Mouse (Mus musculus): ENCODE data around the gene Palm2. TPM values are rescaled to one million over a fixed set of nuclear protein-coding genes. Genes with fewer than 3 reads are reported as not detected.

Gene Palm2
- polyA plus RNA-seq, 1 experiment = not detected

GRCm38 (mm10) chr4:57632386-57632785 lies 198.3 kb downstream of the Palm2 start:
- WGBS = 57% methylated on average over 5 of the region's 5 CpGs
- TF ChIP-seq CTCF (IDR thresholded peaks at IDR 0.05; ENCODE audit: insufficient read depth, low read depth, low read length) = no peak
- no peak for TF ChIP-seq POLR2A (IDR thresholded peaks at IDR 0.05; ENCODE audit: insufficient read depth, low read depth, low read length)

GRCm38 (mm10) chr4:57633052-57633451 lies 199.0 kb downstream of the Palm2 start:
- Histone ChIP-seq H3K4me3 (ENCODE audit: insufficient read depth, low read depth, low read length) (no peak overlapping the region), H3K27ac (ENCODE audit: insufficient read depth, low read depth, low read length) (peak overlapping the region; percentile 64; the same call in 1 of the 2 replicates), H3K4me1 (ENCODE audit: control insufficient read depth, insufficient read depth, low read length) (peaks cover 7% of the 10 kb centered on the region; the same call in 1 of the 2 replicates)
- TF ChIP-seq CTCF (IDR thresholded peaks at IDR 0.05; ENCODE audit: insufficient read depth, low read depth, low read length) (no peak), POLR2A (IDR thresholded peaks at IDR 0.05; ENCODE audit: insufficient read depth, low read depth, low read length) (no peak)
- 63% methylated on average over 7 of the region's 7 CpGs for WGBS

More at GRCm38 (mm10) chr4:57632386-57632785, 198.3 kb downstream of the Palm2 start:
- no peak overlapping the region for H3K4me3 ChIP-seq (ENCODE audit: insufficient read depth, low read depth, low read length)
- peak overlapping the region; percentile 64 for H3K27ac ChIP-seq (ENCODE audit: insufficient read depth, low read depth, low read length)
- H3K4me1 ChIP-seq (ENCODE audit: control insufficient read depth, insufficient read depth, low read length) = peaks cover 7% of the 10 kb centered on the region; the same call in 1 of the 2 replicates

- 47% methylated on average over 1 of the region's 1 CpGs for WGBS
- no peak overlapping the region for H3K27ac ChIP-seq (ENCODE audit: insufficient read depth, low read depth, low read length)
- no peak for TF ChIP-seq CTCF (IDR thresholded peaks at IDR 0.05; ENCODE audit: insufficient read depth, low read depth, low read length)
- no peak for TF ChIP-seq POLR2A (IDR thresholded peaks at IDR 0.05; ENCODE audit: insufficient read depth, low read depth, low read length)
- no peak overlapping the region for H3K4me3 ChIP-seq (ENCODE audit: insufficient read depth, low read depth, low read length)
- peaks cover 16% of the 10 kb centered on the region; the same call in 1 of the 2 replicates for H3K4me1 ChIP-seq (ENCODE audit: control insufficient read depth, insufficient read depth, low read length)
These were observed 200.9 kb downstream of the Palm2 start for GRCm38 (mm10) chr4:57634956-57635355.

GRCm38 (mm10) chr4:57636782-57637482 lies 202.9 kb downstream of the Palm2 start:
- WGBS = 34% methylated on average over 9 of the region's 9 CpGs
- no peak overlapping the region for H3K4me3 ChIP-seq (ENCODE audit: insufficient read depth, low read depth, low read length)
- H3K27ac ChIP-seq (ENCODE audit: insufficient read depth, low read depth, low read length) = peak overlapping the region; percentile 70
- peaks cover 16% of the 10 kb centered on the region; the same call in 1 of the 2 replicates for H3K4me1 ChIP-seq (ENCODE audit: control insufficient read depth, insufficient read depth, low read length)
- TF ChIP-seq CTCF (IDR thresholded peaks at IDR 0.05; ENCODE audit: insufficient read depth, low read depth, low read length) (no peak), POLR2A (IDR thresholded peaks at IDR 0.05; ENCODE audit: insufficient read depth, low read depth, low read length) (no peak)

GRCm38 (mm10) chr4:57637636-57638386 lies 203.8 kb downstream of the Palm2 start:
- peak overlapping the region; percentile 46 for H3K4me3 ChIP-seq (ENCODE audit: insufficient read depth, low read depth, low read length)
- H3K27ac ChIP-seq (ENCODE audit: insufficient read depth, low read depth, low read length) = peak overlapping the region; percentile 70
- TF ChIP-seq POLR2A (IDR thresholded peaks at IDR 0.05; ENCODE audit: insufficient read depth, low read depth, low read length) (no peak), CTCF (IDR thresholded peaks at IDR 0.05; ENCODE audit: insufficient read depth, low read depth, low read length) (no peak)
- H3K4me1 ChIP-seq (ENCODE audit: control insufficient read depth, insufficient read depth, low read length) = peaks cover 13% of the 10 kb centered on the region; the same call in 1 of the 2 replicates
- WGBS = 5% methylated on average over 24 of the region's 24 CpGs

GRCm38 (mm10) chr4:57638941-57639340 lies 204.9 kb downstream of the Palm2 start:
- peak overlapping the region; percentile 41 for H3K27ac ChIP-seq (ENCODE audit: insufficient read depth, low read depth, low read length)

GRCm38 (mm10) chr4:57640222-57640621 lies 206.2 kb downstream of the Palm2 start:
- TF ChIP-seq POLR2A (IDR thresholded peaks at IDR 0.05; ENCODE audit: insufficient read depth, low read depth, low read length) = no peak
- no peak for TF ChIP-seq CTCF (IDR thresholded peaks at IDR 0.05; ENCODE audit: insufficient read depth, low read depth, low read length)
- Histone ChIP-seq H3K4me1 (ENCODE audit: control insufficient read depth, insufficient read depth, low read length) (peaks cover 9% of the 10 kb centered on the region; the same call in 1 of the 2 replicates), H3K27ac (ENCODE audit: insufficient read depth, low read depth, low read length) (no peak overlapping the region), H3K4me3 (ENCODE audit: insufficient read depth, low read depth, low read length) (no peak overlapping the region; the same call in 1 of the 2 replicates)
- WGBS = 28% methylated on average over 7 of the region's 7 CpGs

More at GRCm38 (mm10) chr4:57638941-57639340, 204.9 kb downstream of the Palm2 start:
- Histone ChIP-seq H3K4me3 (ENCODE audit: insufficient read depth, low read depth, low read length) (peak overlapping the region; percentile 30), H3K4me1 (ENCODE audit: control insufficient read depth, insufficient read depth, low read length) (peaks cover 9% of the 10 kb centered on the region; the same call in 1 of the 2 replicates)
- WGBS = 62% methylated on average over 9 of the region's 9 CpGs
- TF ChIP-seq CTCF (IDR thresholded peaks at IDR 0.05; ENCODE audit: insufficient read depth, low read depth, low read length) (no peak), POLR2A (IDR thresholded peaks at IDR 0.05; ENCODE audit: insufficient read depth, low read depth, low read length) (no peak)

- TF ChIP-seq CTCF (IDR thresholded peaks at IDR 0.05; ENCODE audit: insufficient read depth, low read depth, low read length) (no peak), POLR2A (IDR thresholded peaks at IDR 0.05; ENCODE audit: insufficient read depth, low read depth, low read length) (no peak)
- Histone ChIP-seq H3K4me1 (ENCODE audit: control insufficient read depth, insufficient read depth, low read length) (peaks cover 9% of the 10 kb centered on the region; the same call in 1 of the 2 replicates), H3K27ac (ENCODE audit: insufficient read depth, low read depth, low read length) (no peak overlapping the region), H3K4me3 (ENCODE audit: insufficient read depth, low read depth, low read length) (no peak overlapping the region)
- WGBS = 88% methylated on average over 3 of the region's 3 CpGs
These were observed 206.9 kb downstream of the Palm2 start for GRCm38 (mm10) chr4:57640971-57641370.

Measured in olfactory bulb, adult 2 months (tissue).